Mouse (Mus musculus): ENCODE measurements around the gene Ndufc1. TPM values are rescaled to one million over a fixed set of nuclear protein-coding genes. Genes with fewer than 3 reads are reported as not detected.

Ndufc1 gene
- polyA plus RNA-seq, 1 experiment from 2014 or later, result 780 TPM

GRCm38 (mm10) chr3:51417485-51417884, 8.7 kb upstream of the Ndufc1 start:
- Histone ChIP-seq H3K4me2 (ENCODE audit: low read depth, low read length) (peak overlapping the region; percentile 80), H3K4me1 (ENCODE audit: insufficient read depth) (peaks cover 29% of the 10 kb centered on the region), H3K36me3 (replicated peaks; ENCODE audit: insufficient read depth, low read length) (no peaks in the 10 kb centered on the region), H3K9ac (replicated peaks) (no peak overlapping the region), H3K27me3 (ENCODE audit: insufficient read depth, low read length) (no peaks in the 10 kb centered on the region), H3K4me3 (ENCODE audit: low read depth, low read length) (peak overlapping the region; percentile 91), H3K27ac (ENCODE audit: low read depth) (no peak overlapping the region), H3K9me3 (ENCODE audit: low read length) (no peaks in the 10 kb centered on the region)
- DNase-seq (no peak), ATAC-seq (no peak)
- no peak for TF ChIP-seq EP300 (IDR thresholded peaks at IDR 0.05; ENCODE audit: low read depth)
- TF ChIP-seq CTCF (IDR thresholded peaks at IDR 0.05; ENCODE audit: low read depth), result peak; percentile 12; the same call in 1 of the 2 replicates
- 48% methylated on average over 2 of the region's 2 CpGs for WGBS (ENCODE audit: insufficient replicate concordance)

GRCm38 (mm10) chr3:51417135-51417458, 8.3 kb upstream of the Ndufc1 start:
- DNase-seq, result no peak

GRCm38 (mm10) chr3:51416364-51417134, 7.8 kb upstream of the Ndufc1 start:
- peak overlapping the region; percentile 94 for H3K9ac ChIP-seq (replicated peaks)
- H3K4me2 ChIP-seq (ENCODE audit: low read depth, low read length), result peak overlapping the region; percentile 80
- peaks cover 29% of the 10 kb centered on the region for H3K4me1 ChIP-seq (ENCODE audit: insufficient read depth)
- TF ChIP-seq CTCF (IDR thresholded peaks at IDR 0.05; ENCODE audit: low read depth), result no peak
- no peak for TF ChIP-seq EP300 (IDR thresholded peaks at IDR 0.05; ENCODE audit: low read depth)
- peak overlapping the region; percentile 96 for H3K27ac ChIP-seq (ENCODE audit: low read depth)
- WGBS (ENCODE audit: insufficient replicate concordance), result 1% methylated on average over 56 of the region's 68 CpGs
- DNase-seq (peak; percentile 69), ATAC-seq (peak; percentile 63)
- H3K36me3 ChIP-seq (replicated peaks; ENCODE audit: insufficient read depth, low read length), result no peaks in the 10 kb centered on the region
- no peaks in the 10 kb centered on the region for H3K27me3 ChIP-seq (ENCODE audit: insufficient read depth, low read length)
- peak overlapping the region; percentile 91 for H3K4me3 ChIP-seq (ENCODE audit: low read depth, low read length)
- no peaks in the 10 kb centered on the region for H3K9me3 ChIP-seq (ENCODE audit: low read length)

More at GRCm38 (mm10) chr3:51417135-51417458, 8.3 kb upstream of the Ndufc1 start:
- H3K4me3 ChIP-seq (ENCODE audit: low read depth, low read length), result peak overlapping the region; percentile 91
- H3K4me2 ChIP-seq (ENCODE audit: low read depth, low read length), result peak overlapping the region; percentile 80
- TF ChIP-seq CTCF (IDR thresholded peaks at IDR 0.05; ENCODE audit: low read depth), result no peak
- TF ChIP-seq EP300 (IDR thresholded peaks at IDR 0.05; ENCODE audit: low read depth), result no peak
- H3K27me3 ChIP-seq (ENCODE audit: insufficient read depth, low read length), result no peaks in the 10 kb centered on the region
- H3K36me3 ChIP-seq (replicated peaks; ENCODE audit: insufficient read depth, low read length), result no peaks in the 10 kb centered on the region
- no peak for ATAC-seq
- peak overlapping the region; percentile 96 for H3K27ac ChIP-seq (ENCODE audit: low read depth)
- WGBS (ENCODE audit: insufficient replicate concordance), result 11% methylated on average over 8 of the region's 8 CpGs
- H3K9me3 ChIP-seq (ENCODE audit: low read length), result no peaks in the 10 kb centered on the region
- H3K9ac ChIP-seq (replicated peaks), result peak overlapping the region; percentile 94
- H3K4me1 ChIP-seq (ENCODE audit: insufficient read depth), result peaks cover 29% of the 10 kb centered on the region

DNA sequence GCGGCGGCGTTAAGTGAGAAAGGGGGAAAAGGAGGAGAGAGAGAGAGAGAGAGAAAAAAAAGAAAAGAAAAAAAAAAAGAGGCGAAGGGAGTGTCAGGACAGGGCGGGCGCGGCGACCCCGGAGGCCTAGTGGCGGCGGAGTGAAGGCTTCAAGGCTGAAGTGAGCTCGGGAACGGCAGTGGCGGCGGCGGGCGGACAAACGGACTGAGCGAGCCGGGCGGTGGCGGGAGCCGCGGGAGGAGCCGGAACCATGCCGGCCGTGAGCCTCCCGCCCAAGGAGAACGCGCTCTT, 7.2 kb upstream of the Ndufc1 start:
- ATAC-seq (peak; percentile 60), DNase-seq (no peak)
- Histone ChIP-seq H3K4me1 (ENCODE audit: insufficient read depth) (peaks cover 26% of the 10 kb centered on the region), H3K9me3 (ENCODE audit: low read length) (no peaks in the 10 kb centered on the region), H3K36me3 (replicated peaks; ENCODE audit: insufficient read depth, low read length) (no peaks in the 10 kb centered on the region), H3K4me2 (ENCODE audit: low read depth, low read length) (peak overlapping the region; percentile 80), H3K27ac (ENCODE audit: low read depth) (peak overlapping the region; percentile 96), H3K4me3 (ENCODE audit: low read depth, low read length) (peak overlapping the region; percentile 91), H3K27me3 (ENCODE audit: insufficient read depth, low read length) (no peaks in the 10 kb centered on the region), H3K9ac (replicated peaks) (peak overlapping the region; percentile 94)
- 0% methylated on average over 14 of the region's 30 CpGs for WGBS (ENCODE audit: insufficient replicate concordance)
- TF ChIP-seq CTCF (IDR thresholded peaks at IDR 0.05; ENCODE audit: low read depth), result 0 out of 2 replicates have a peak, but pooled peaks have one; percentile 8
- TF ChIP-seq EP300 (IDR thresholded peaks at IDR 0.05; ENCODE audit: low read depth), result no peak

DNA sequence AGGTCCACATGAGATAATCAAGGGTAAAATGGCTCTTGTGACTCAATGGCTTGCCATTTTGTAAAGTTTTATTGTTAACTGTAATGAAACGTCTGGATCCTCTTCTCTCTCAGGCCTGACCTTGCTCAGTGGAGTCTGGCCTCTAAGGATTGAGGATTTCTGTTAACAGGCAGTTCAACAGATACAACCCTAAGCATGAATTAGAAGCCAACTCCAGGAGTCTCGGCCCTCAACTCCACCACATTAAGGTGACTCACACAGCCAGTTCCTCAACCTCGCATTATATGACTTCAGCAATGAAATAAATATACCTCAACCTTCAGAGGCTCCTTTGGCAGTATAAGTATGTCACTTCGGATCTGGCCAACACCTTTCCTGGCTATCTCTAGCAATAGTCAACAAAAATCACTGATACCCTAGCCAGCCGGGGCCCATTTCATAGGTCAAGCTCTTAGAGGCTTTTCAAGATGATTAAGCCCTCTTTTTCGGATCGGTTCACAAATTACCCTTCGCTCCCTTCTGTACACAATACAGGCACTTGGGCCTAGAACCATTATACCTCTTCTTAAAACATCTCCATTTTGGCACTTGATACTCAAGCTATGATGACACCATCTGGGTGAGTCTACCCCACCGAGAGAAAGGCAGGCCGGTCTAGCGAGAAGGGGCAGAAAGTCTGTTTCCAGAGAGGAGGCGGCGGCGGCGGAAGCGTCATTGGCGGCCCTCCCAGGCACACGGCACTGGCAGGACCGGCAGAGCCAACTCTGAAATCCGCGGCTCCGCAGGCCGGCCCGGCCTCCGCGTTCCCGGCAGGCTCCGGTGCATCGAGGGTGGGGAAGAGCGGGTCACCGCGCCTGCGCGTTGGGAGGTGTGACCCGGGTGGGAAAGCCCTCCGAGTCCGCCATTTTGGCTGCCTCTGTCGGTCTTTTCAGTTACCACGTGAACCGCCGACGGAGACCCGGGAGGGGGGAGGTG, 6.6 kb upstream of the Ndufc1 start, which contains the start of gene Naa15:
TSS of gene Naa15 (plus strand) at position 51 of the 975 bp plus-strand sequence.
- Histone ChIP-seq H3K4me3 (ENCODE audit: low read depth, low read length) (peak within 1 kb of the TSS; percentile 91), H3K9me3 (ENCODE audit: low read length) (no peaks in the 10 kb centered on the region), H3K27me3 (ENCODE audit: insufficient read depth, low read length) (no peaks in the 10 kb centered on the region), H3K36me3 (replicated peaks; ENCODE audit: insufficient read depth, low read length) (no peaks in the 10 kb centered on the region), H3K4me2 (ENCODE audit: low read depth, low read length) (peak within 1 kb of the TSS; percentile 80), H3K9ac (replicated peaks) (peak within 1 kb of the TSS; percentile 94), H3K27ac (ENCODE audit: low read depth) (peak within 1 kb of the TSS; percentile 96), H3K4me1 (ENCODE audit: insufficient read depth) (peaks cover 25% of the 10 kb centered on the region)
- ATAC-seq (peak; percentile 92), DNase-seq (peak; percentile 97)
- TF ChIP-seq EP300 (IDR thresholded peaks at IDR 0.05; ENCODE audit: low read depth) (no peak), CTCF (IDR thresholded peaks at IDR 0.05; ENCODE audit: low read depth) (no peak)
- 4% methylated on average over 43 of the region's 43 CpGs for WGBS (ENCODE audit: insufficient replicate concordance)

GRCm38 (mm10) chr3:51413276-51413675, 4.5 kb upstream of the Ndufc1 start:
- Histone ChIP-seq H3K9ac (replicated peaks) (no peak overlapping the region), H3K4me2 (ENCODE audit: low read depth, low read length) (no peak overlapping the region), H3K4me3 (ENCODE audit: low read depth, low read length) (no peak overlapping the region), H3K27me3 (ENCODE audit: insufficient read depth, low read length) (no peaks in the 10 kb centered on the region), H3K9me3 (ENCODE audit: low read length) (no peaks in the 10 kb centered on the region), H3K4me1 (ENCODE audit: insufficient read depth) (peaks cover 25% of the 10 kb centered on the region), H3K36me3 (replicated peaks; ENCODE audit: insufficient read depth, low read length) (no peaks in the 10 kb centered on the region), H3K27ac (ENCODE audit: low read depth) (no peak overlapping the region)
- WGBS (ENCODE audit: insufficient replicate concordance), result 76% methylated on average over 1 of the region's 1 CpGs
- TF ChIP-seq CTCF (IDR thresholded peaks at IDR 0.05; ENCODE audit: low read depth) (no peak), EP300 (IDR thresholded peaks at IDR 0.05; ENCODE audit: low read depth) (no peak)
- ATAC-seq (no peak), DNase-seq (no peak)
